Mouse (Mus musculus) forebrain, embryonic 16.5 days (tissue): ENCODE data around the gene Nfyc. TPM values are rescaled to one million over a fixed set of nuclear protein-coding genes. Genes with fewer than 3 reads are reported as not detected.

ENCODE experiments used
- ATAC-seq: fragments of 200-750 bp; cut with Nextera tagmentation; 2 replicates; pipeline ENCODE4 v1.8.0; 2017; ENCODE audit warnings: mild to moderate bottlenecking, moderate library complexity
- H3K27ac ChIP-seq: fragments of 300-500 bp; sonication (generic); 2 replicates; pipeline ENCODE4 v1.5.1; 2014; ENCODE audit warnings: low read length, control low read depth
- H3K27me3 ChIP-seq: fragments of 300-500 bp; sonication (generic); replicated peaks from 2 replicates; pipeline ENCODE4 v1.6.1; 2014; ENCODE audit warnings: low read length; ENCODE audit not compliant: control insufficient read depth, insufficient read depth
- H3K36me3 ChIP-seq: fragments of 300-500 bp; sonication (generic); 2 replicates; pipeline ENCODE4 v1.6.1; 2014; ENCODE audit not compliant: control insufficient read depth, insufficient read depth
- H3K4me1 ChIP-seq: fragments of 300-500 bp; sonication (generic); replicated peaks from 2 replicates; pipeline ENCODE4 v1.6.1; 2014; ENCODE audit warnings: low read length; ENCODE audit not compliant: control insufficient read depth, insufficient read depth
- H3K4me2 ChIP-seq: fragments of 300-500 bp; sonication (generic); 2 replicates; pipeline ENCODE4 v1.6.1; 2014; ENCODE audit warnings: mild to moderate bottlenecking, low read length, control low read depth
- H3K4me3 ChIP-seq: fragments of 300-500 bp; sonication (generic); replicated peaks from 2 replicates; pipeline ENCODE4 v1.5.1; 2014; ENCODE audit warnings: mild to moderate bottlenecking, low read length, control low read depth
- H3K9ac ChIP-seq: fragments of 300-500 bp; sonication (generic); replicated peaks from 2 replicates; pipeline ENCODE4 v1.6.1; 2014; ENCODE audit warnings: low read depth, low read length, control low read depth
- H3K9me3 ChIP-seq: fragments of 300-500 bp; sonication (generic); 2 replicates; pipeline ENCODE4 v1.6.1; 2016; ENCODE audit warnings: low read length; ENCODE audit not compliant: control insufficient read depth
- WGBS: fragments of 180-500 bp; shearing (Covaris S2); extraction: QIAGEN DNeasy Blood & Tissue Kit; methylation state at CpG from one replicate; pipeline ENCODE4 v1.1.7; 2014; 5-methylcytosine and 5-hydroxymethylcytosine counted together
- microRNA counts: library from miRNA; unstranded; fragments of <30 nt; microRNA quantifications from one replicate; lab custom pipeline; 2016
- microRNA-seq: library from miRNA; unstranded; fragments of <30 nt; microRNA quantifications from one replicate; pipeline ENCODE4, GENCODE M21; 2017
- polyA plus RNA-seq: library from polyadenylated mRNA; unstranded; fragments of >200 nt; fragmentation: Nextera tagmentation; extraction: Ambion mirVana; gene quantifications from 2 replicates; pipeline ENCODE4 v1.2.1, GENCODE M21; 2015

The Nfyc gene
- polyA plus RNA-seq, 1 experiment from 2014 or later, result 96.5 TPM

- peaks cover 24% of the 10 kb centered on the region for H3K4me1 ChIP-seq
- 0 out of 2 replicates have a peak, but pooled peaks cover 7% of the 10 kb centered on the region for H3K27me3 ChIP-seq
- H3K4me3 ChIP-seq, result peak overlapping the region; percentile 39
- no peaks in the 10 kb centered on the region for H3K9me3 ChIP-seq
- no peaks in the 10 kb centered on the region for H3K36me3 ChIP-seq
- peak overlapping the region; percentile 72 for H3K4me2 ChIP-seq
- under 1% methylated on average over 12 of the region's 12 CpGs for WGBS
- no peak overlapping the region for H3K27ac ChIP-seq
- peak overlapping the region; percentile 41; the same call in 1 of the 2 replicates for H3K9ac ChIP-seq
- peak; percentile 84 for ATAC-seq
Observed at GRCm38 (mm10) chr4:120716141-120716571, 115.2 kb downstream of the Nfyc start.

GRCm38 (mm10) chr4:120713856-120714497 lies 117.4 kb downstream of the Nfyc start:
- Histone ChIP-seq H3K4me3 (no peak overlapping the region), H3K36me3 (no peaks in the 10 kb centered on the region), H3K4me2 (no peak overlapping the region), H3K9me3 (no peaks in the 10 kb centered on the region), H3K4me1 (peaks cover 24% of the 10 kb centered on the region), H3K27ac (no peak overlapping the region), H3K27me3 (0 out of 2 replicates have a peak, but pooled peaks cover 9% of the 10 kb centered on the region), H3K9ac (no peak overlapping the region)
- 64% methylated on average over 6 of the region's 6 CpGs for WGBS
- peak; percentile 7; the same call in 1 of the 2 replicates for ATAC-seq

- Histone ChIP-seq H3K4me1 (peaks cover 24% of the 10 kb centered on the region), H3K27me3 (0 out of 2 replicates have a peak, but pooled peaks cover 9% of the 10 kb centered on the region), H3K27ac (no peak overlapping the region), H3K4me3 (no peak overlapping the region), H3K9me3 (no peaks in the 10 kb centered on the region), H3K9ac (no peak overlapping the region), H3K36me3 (no peaks in the 10 kb centered on the region), H3K4me2 (no peak overlapping the region)
- WGBS, result 87% methylated on average over 6 of the region's 6 CpGs
- no peak for ATAC-seq
Observed at GRCm38 (mm10) chr4:120713021-120713420, 118.4 kb downstream of the Nfyc start.

- Histone ChIP-seq H3K27ac (no peak overlapping the region), H3K4me2 (no peak overlapping the region), H3K4me3 (no peak overlapping the region), H3K4me1 (peaks cover 24% of the 10 kb centered on the region), H3K27me3 (0 out of 2 replicates have a peak, but pooled peaks cover 7% of the 10 kb centered on the region), H3K9ac (no peak overlapping the region), H3K36me3 (no peaks in the 10 kb centered on the region), H3K9me3 (no peaks in the 10 kb centered on the region)
- 74% methylated on average over 12 of the region's 12 CpGs for WGBS
- no peak for ATAC-seq
Observed at GRCm38 (mm10) chr4:120712236-120712635, 119.1 kb downstream of the Nfyc start.

MicroRNA genes within 50 kb of the gene (microRNA counts, 519-probe panel; counts per million panel counts)
- 2,639 counts per million, percentile 67 among the panel's probes with 10 or more counts for microRNA mmu-miR-30e (lab: Ali Mortazavi, UCI)

Small RNAs within 50 kb of the gene (microRNA-seq; reads per million reads assigned to microRNA genes)
- not detected for gene Gm23936
- 61.7 reads per million, percentile 47 among the genes with 10 or more reads in this experiment for gene Mir30c-1
- gene Mir30e, result not detected
- gene Mir30f, result not detected

Other genes with a start within 250 kb of the Nfyc start
- gene Gm8439, start 242.8 kb downstream of the Nfyc start, polyA plus RNA-seq, result not detected in 2 replicates
- gene Cited4, start 165.0 kb downstream of the Nfyc start, polyA plus RNA-seq, result 0.46 and 0.79 TPM in 2 replicates
- gene Kcnq4, start 83.0 kb downstream of the Nfyc start, polyA plus RNA-seq, result 8.7 and 11.1 TPM in 2 replicates
- gene Rims3, start 23.2 kb upstream of the Nfyc start, polyA plus RNA-seq, result 9.6 and 14.1 TPM in 2 replicates
- gene Exo5, start 93.4 kb upstream of the Nfyc start, polyA plus RNA-seq, result 44.6 and 44.9 TPM in 2 replicates
- gene Zfp69, start 120.1 kb upstream of the Nfyc start, polyA plus RNA-seq, result 5.3 and 5.6 TPM in 2 replicates
- gene Smap2, start 185.7 kb upstream of the Nfyc start, polyA plus RNA-seq, result 34.4 and 36.8 TPM in 2 replicates
- 4.6 and 5.5 TPM in 2 replicates for gene Col9a2, start 207.8 kb upstream of the Nfyc start, polyA plus RNA-seq